Mouse (Mus musculus) adrenal gland, adult 18-20 months (tissue): ENCODE results near the gene Rasgrf1. TPM values are rescaled to one million over a fixed set of nuclear protein-coding genes. Genes with fewer than 3 reads are reported as not detected.

Experiments used
- DNase-seq, 2 experiments: peaks; one replicate each; pipeline ENCODE4 v3.0.0; 2021 to 2022; ENCODE audit warnings: low spot score in 2 of 2
- total RNA-seq, 2 experiments: library from RNA; stranded (reverse); gene quantifications; 1 replicate in 1 of 2; 2 replicates in 1 of 2; pipeline ENCODE4 v1.2.3; 2021

Rasgrf1 gene
- total RNA-seq, 2 experiments from 2014 or later: 18.2 to 26.9 TPM

DNA sequence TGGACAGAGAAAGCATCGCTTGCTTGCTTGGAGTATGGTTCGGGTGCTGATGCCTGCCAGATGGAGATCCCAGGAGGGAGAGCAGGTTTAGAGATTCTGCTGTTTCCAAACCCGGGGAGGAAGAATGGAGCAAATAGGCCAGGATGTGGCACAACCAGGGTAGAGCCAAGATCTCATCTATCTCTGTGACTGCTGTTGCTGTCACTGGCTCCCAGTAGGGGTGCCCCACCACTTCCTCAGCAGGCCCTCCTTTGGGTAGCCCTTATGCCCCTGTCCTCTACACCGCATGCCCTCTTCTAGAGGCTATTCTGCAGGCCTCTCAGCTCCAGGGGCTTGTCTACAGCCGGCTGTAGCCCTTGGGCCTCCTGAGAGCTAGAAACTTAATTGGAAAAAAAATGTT is 166.4 kb downstream of the Rasgrf1 start:
- DNase-seq: no peak

Other genes starting within 250 kb of the Rasgrf1 start
- 10 to 100 TPM; 64.0 to 83.4 TPM for gene Tmed3, start 204.8 kb upstream of the Rasgrf1 start, total RNA-seq
- gene Ankrd34c, start 171.4 kb upstream of the Rasgrf1 start, total RNA-seq: not detected
- gene Ctsh, start 144.2 kb downstream of the Rasgrf1 start, total RNA-seq: 100 to 1,000 TPM; 142 to 158 TPM
- gene Morf4l1, start 204.9 kb downstream of the Rasgrf1 start, total RNA-seq: 100 to 1,000 TPM; 300 to 342 TPM